Mouse (Mus musculus) forebrain, embryonic 14.5 days (tissue): Measurements from ENCODE around the gene Mog. TPM values are rescaled to one million over a fixed set of nuclear protein-coding genes. Genes with fewer than 3 reads are reported as not detected.
A peak's percentile ranks its signal among the peaks of the same experiment; 100 is the strongest.

Experiments
- ATAC-seq: fragments of 200-750 bp; cut with Nextera tagmentation; 2 replicates; pipeline ENCODE4 v1.8.0; 2017; ENCODE audit warnings: mild to moderate bottlenecking, moderate library complexity
- DNase-seq: peaks from one replicate; pipeline ENCODE4 v3.0.0-alpha.2; 2015; ENCODE audit warnings: low spot score
- H3K27ac ChIP-seq: fragments of 300-500 bp; sonication (generic); 2 replicates; pipeline ENCODE4 v1.5.1; 2014; ENCODE audit warnings: low read depth, mild to moderate bottlenecking, control low read depth, low read length, moderate library complexity
- H3K27me3 ChIP-seq: fragments of 300-500 bp; sonication (generic); replicated peaks from 2 replicates; pipeline ENCODE4 v1.6.1; 2014; ENCODE audit warnings: low read length, control low read depth, mixed read lengths; ENCODE audit not compliant: control insufficient read depth, insufficient read depth
- H3K36me3 ChIP-seq: fragments of 300-500 bp; sonication (generic); 2 replicates; pipeline ENCODE4 v1.6.1; 2014; ENCODE audit warnings: low read length, control low read depth; ENCODE audit not compliant: control insufficient read depth, insufficient read depth
- H3K4me1 ChIP-seq: fragments of 300-500 bp; sonication (generic); 2 replicates; pipeline ENCODE4 v1.6.1; 2014; ENCODE audit warnings: antibody characterized with exemption, low read length, control low read depth; ENCODE audit not compliant: control insufficient read depth, insufficient read depth
- H3K4me2 ChIP-seq: fragments of 300-500 bp; sonication (generic); 2 replicates; pipeline ENCODE4 v1.6.1; 2014; ENCODE audit warnings: mild to moderate bottlenecking, control low read depth, low read length
- H3K4me3 ChIP-seq: fragments of 300-500 bp; sonication (generic); 2 replicates; pipeline ENCODE4 v1.5.1; 2014; ENCODE audit warnings: low read depth, low read length, control low read depth
- H3K9ac ChIP-seq: fragments of 300-500 bp; sonication (generic); 2 replicates; pipeline ENCODE4 v1.6.1; 2014; ENCODE audit warnings: mild to moderate bottlenecking, low read length, control low read depth, moderate library complexity
- H3K9me3 ChIP-seq: fragments of 300-500 bp; sonication (generic); replicated peaks from 2 replicates; pipeline ENCODE4 v1.6.1; 2016; ENCODE audit warnings: low read length, control low read depth, mixed read lengths; ENCODE audit not compliant: control insufficient read depth
- WGBS: fragments of 180-500 bp; shearing (Covaris S2); extraction: QIAGEN DNeasy Blood & Tissue Kit; methylation state at CpG from one replicate; pipeline ENCODE4 v1.1.7; 2014; 5-methylcytosine and 5-hydroxymethylcytosine counted together
- polyA plus RNA-seq: library from polyadenylated mRNA; unstranded; fragments of >200 nt; fragmentation: Nextera tagmentation; extraction: Ambion mirVana; gene quantifications from 2 replicates; pipeline ENCODE4 v1.2.1, GENCODE M21; 2014

Mog gene
- polyA plus RNA-seq, 1 experiment from 2014 or later: 0.98 TPM

GRCm38 (mm10) chr17:37047332-37047976, 24.3 kb upstream of the Mog start:
- H3K9me3 ChIP-seq: no peaks in the 10 kb centered on the region
- no peaks in the 10 kb centered on the region for H3K27me3 ChIP-seq
- no peaks in the 10 kb centered on the region for H3K36me3 ChIP-seq
- peak overlapping the region; percentile 63 for H3K27ac ChIP-seq
- 15% methylated on average over 19 of the region's 19 CpGs for WGBS
- H3K9ac ChIP-seq: peak overlapping the region; percentile 97
- H3K4me2 ChIP-seq: peak overlapping the region; percentile 83
- DNase-seq (no peak), ATAC-seq (no peak)
- peaks cover 25% of the 10 kb centered on the region for H3K4me1 ChIP-seq
- peak overlapping the region; percentile 82 for H3K4me3 ChIP-seq

GRCm38 (mm10) chr17:37046312-37047112, 23.3 kb upstream of the Mog start:
- peak overlapping the region; percentile 82 for H3K4me3 ChIP-seq
- no peaks in the 10 kb centered on the region for H3K9me3 ChIP-seq
- peak overlapping the region; percentile 83 for H3K4me2 ChIP-seq
- peak; percentile 72 for DNase-seq
- under 1% methylated on average over 40 of the region's 58 CpGs for WGBS
- H3K9ac ChIP-seq: peak overlapping the region; percentile 97
- no peaks in the 10 kb centered on the region for H3K36me3 ChIP-seq
- peak; percentile 69 for ATAC-seq
- H3K27me3 ChIP-seq: no peaks in the 10 kb centered on the region
- peaks cover 25% of the 10 kb centered on the region for H3K4me1 ChIP-seq
- peak overlapping the region; percentile 95 for H3K27ac ChIP-seq

GRCm38 (mm10) chr17:37045611-37046311, 22.6 kb upstream of the Mog start, which contains the start of gene Gabbr1:
TSS of gene Gabbr1 (plus strand) at chr17:37045966.
- under 1% methylated on average over 33 of the region's 55 CpGs for WGBS
- Histone ChIP-seq H3K4me2 (peak within 1 kb of the TSS; percentile 83), H3K4me1 (peaks cover 21% of the 10 kb centered on the region), H3K4me3 (peak within 1 kb of the TSS; percentile 82), H3K36me3 (no peaks in the 10 kb centered on the region), H3K9ac (peak within 1 kb of the TSS; percentile 97), H3K9me3 (no peaks in the 10 kb centered on the region), H3K27ac (peak within 1 kb of the TSS; percentile 95), H3K27me3 (no peaks in the 10 kb centered on the region)
- peak; percentile 92 for DNase-seq
- ATAC-seq: peak; percentile 80

GRCm38 (mm10) chr17:37044651-37045244, 21.6 kb upstream of the Mog start:
- DNase-seq (no peak), ATAC-seq (no peak)
- H3K4me1 ChIP-seq: peaks cover 20% of the 10 kb centered on the region
- H3K27me3 ChIP-seq: no peaks in the 10 kb centered on the region
- peak overlapping the region; percentile 97 for H3K9ac ChIP-seq
- 80% methylated on average over 7 of the region's 7 CpGs for WGBS
- no peaks in the 10 kb centered on the region for H3K9me3 ChIP-seq
- H3K27ac ChIP-seq: peak overlapping the region; percentile 95
- peak overlapping the region; percentile 83 for H3K4me2 ChIP-seq
- no peaks in the 10 kb centered on the region for H3K36me3 ChIP-seq
- peak overlapping the region; percentile 82 for H3K4me3 ChIP-seq

- Histone ChIP-seq H3K9ac (no peak overlapping the region), H3K4me2 (no peak overlapping the region), H3K36me3 (no peaks in the 10 kb centered on the region), H3K27me3 (no peaks in the 10 kb centered on the region), H3K9me3 (no peaks in the 10 kb centered on the region), H3K4me3 (no peak overlapping the region), H3K4me1 (no peaks in the 10 kb centered on the region), H3K27ac (no peak overlapping the region)
- no peak for DNase-seq
- no peak for ATAC-seq
- WGBS: 80% methylated on average over 2 of the region's 2 CpGs
These were observed 16.1 kb upstream of the Mog start for GRCm38 (mm10) chr17:37039127-37039894.

- peak; percentile 11 for ATAC-seq
- peak overlapping the region; percentile 96 for H3K27ac ChIP-seq
These were observed 6.0 kb upstream of the Mog start for GRCm38 (mm10) chr17:37029162-37029561.

GRCm38 (mm10) chr17:37028683-37029120, 5.5 kb upstream of the Mog start:
- Histone ChIP-seq H3K27me3 (no peaks in the 10 kb centered on the region), H3K4me3 (peak overlapping the region; percentile 34), H3K36me3 (no peaks in the 10 kb centered on the region), H3K27ac (peak overlapping the region; percentile 96), H3K9me3 (no peaks in the 10 kb centered on the region), H3K9ac (peak overlapping the region; percentile 59), H3K4me2 (peak overlapping the region; percentile 47), H3K4me1 (no peaks in the 10 kb centered on the region)
- ATAC-seq: peak; percentile 99
- peak; percentile 99 for DNase-seq
- under 1% methylated on average over 14 of the region's 14 CpGs for WGBS

More at GRCm38 (mm10) chr17:37029162-37029561, 6.0 kb upstream of the Mog start:
- no peaks in the 10 kb centered on the region for H3K9me3 ChIP-seq
- 57% methylated on average over 8 of the region's 8 CpGs for WGBS
- peak overlapping the region; percentile 47 for H3K4me2 ChIP-seq
- H3K36me3 ChIP-seq: no peaks in the 10 kb centered on the region
- H3K9ac ChIP-seq: peak overlapping the region; percentile 59
- H3K4me3 ChIP-seq: peak overlapping the region; percentile 34
- H3K27me3 ChIP-seq: no peaks in the 10 kb centered on the region
- H3K4me1 ChIP-seq: no peaks in the 10 kb centered on the region
- no peak for DNase-seq

- Histone ChIP-seq H3K4me3 (peak overlapping the region; percentile 34), H3K36me3 (no peaks in the 10 kb centered on the region), H3K9ac (peak overlapping the region; percentile 59), H3K4me1 (no peaks in the 10 kb centered on the region), H3K27ac (peak overlapping the region; percentile 96), H3K9me3 (no peaks in the 10 kb centered on the region), H3K27me3 (no peaks in the 10 kb centered on the region), H3K4me2 (peak overlapping the region; percentile 47)
- ATAC-seq (peak; percentile 30), DNase-seq (peak; percentile 27)
- 3% methylated on average over 10 of the region's 10 CpGs for WGBS
These were observed 5.0 kb upstream of the Mog start for GRCm38 (mm10) chr17:37028212-37028611.
